Mouse (Mus musculus) urinary bladder, postnatal 4 days (tissue): ENCODE data around the gene Anapc16.

Experiments
- DNase-seq, 2 experiments: peaks; one replicate each; pipeline ENCODE4 v3.0.0; 2021 to 2022; ENCODE audit warnings: low spot score in 2 of 2

The Anapc16 gene

GRCm38 (mm10) chr10:59970450-59971062, 32.4 kb downstream of the Anapc16 start:
- DNase-seq = no peak

GRCm38 (mm10) chr10:59969821-59970449, 33.0 kb downstream of the Anapc16 start:
- peak in 1 of 2 experiments; percentile 67 for DNase-seq

DNA sequence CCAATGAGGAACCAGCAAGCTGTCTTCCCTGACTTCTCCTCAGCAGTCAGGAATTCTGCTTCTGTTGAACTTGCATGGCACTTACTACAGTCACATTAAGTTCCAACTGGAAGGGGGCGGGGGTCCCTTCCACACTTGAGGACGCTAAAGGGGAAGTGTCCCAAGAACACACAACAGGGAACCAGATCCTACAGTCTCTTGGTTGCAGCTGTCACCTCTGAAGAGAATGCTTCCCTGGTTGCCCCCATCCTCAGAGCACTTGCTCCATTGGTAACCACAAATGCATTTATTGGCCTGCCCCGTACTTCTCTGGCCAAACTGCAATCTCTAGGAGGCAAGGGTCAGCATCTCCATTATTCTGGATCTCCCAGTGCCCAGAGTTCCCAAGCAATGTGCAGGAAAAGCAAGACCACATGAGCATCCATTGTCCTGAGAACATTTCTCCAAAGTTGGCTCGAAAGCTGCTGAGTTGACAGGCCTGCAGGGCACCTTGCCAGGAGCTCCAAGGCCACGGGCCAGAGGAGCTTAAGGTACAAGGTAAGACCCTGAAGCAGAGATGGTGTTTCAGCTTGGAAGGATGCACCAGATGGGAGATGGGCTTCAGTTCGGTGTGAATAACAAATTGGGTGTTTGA, 35.5 kb downstream of the Anapc16 start:
- no peak for DNase-seq

GRCm38 (mm10) chr10:59966743-59967142, 36.2 kb downstream of the Anapc16 start:
- no peak for DNase-seq

DNA sequence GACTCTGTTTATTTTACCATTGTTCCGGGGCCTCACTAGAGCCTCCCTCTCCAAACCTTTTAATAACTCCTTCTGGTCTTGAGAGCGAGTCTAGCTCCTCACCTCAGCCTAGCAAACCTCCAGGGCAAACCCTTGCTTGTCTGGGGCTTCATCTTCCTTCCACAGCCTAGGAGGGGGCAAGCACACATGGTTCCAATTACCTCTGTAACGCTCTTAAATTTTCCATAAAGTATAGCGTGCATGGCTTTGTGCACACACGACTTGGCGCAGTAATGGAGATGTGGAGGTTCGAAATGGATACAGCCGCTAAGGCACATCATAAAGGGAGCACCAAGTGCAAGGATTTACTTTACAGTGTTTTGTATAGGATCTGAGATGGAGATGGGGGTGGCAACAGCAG, 37.1 kb downstream of the Anapc16 start:
- no peak for DNase-seq

GRCm38 (mm10) chr10:59965362-59965695, 37.6 kb downstream of the Anapc16 start:
- no peak for DNase-seq

- DNase-seq = no peak
These were observed 38.2 kb downstream of the Anapc16 start for GRCm38 (mm10) chr10:59964504-59965361.

DNA sequence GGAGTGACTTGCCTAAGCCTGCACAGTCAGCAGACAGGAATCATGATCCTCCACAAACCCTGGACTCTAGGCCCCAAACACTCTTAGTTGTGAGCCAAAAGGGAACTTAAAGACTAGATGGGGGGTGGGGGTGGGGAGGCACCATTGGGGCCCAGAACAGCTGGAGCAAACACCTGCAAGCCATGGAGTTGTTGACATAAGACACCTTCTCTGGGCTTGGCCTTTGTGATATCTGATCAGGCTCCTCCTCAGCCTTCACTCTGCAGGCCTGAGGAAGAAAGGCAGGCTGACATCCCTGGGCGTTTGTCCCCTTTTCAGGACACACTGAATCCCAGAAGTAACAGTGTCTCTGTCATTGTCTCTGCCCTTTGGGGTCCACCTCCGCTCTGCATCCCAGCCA, 39.3 kb downstream of the Anapc16 start:
- no peak for DNase-seq

GRCm38 (mm10) chr10:59959517-59959916, 43.4 kb downstream of the Anapc16 start:
- DNase-seq = no peak

DNA sequence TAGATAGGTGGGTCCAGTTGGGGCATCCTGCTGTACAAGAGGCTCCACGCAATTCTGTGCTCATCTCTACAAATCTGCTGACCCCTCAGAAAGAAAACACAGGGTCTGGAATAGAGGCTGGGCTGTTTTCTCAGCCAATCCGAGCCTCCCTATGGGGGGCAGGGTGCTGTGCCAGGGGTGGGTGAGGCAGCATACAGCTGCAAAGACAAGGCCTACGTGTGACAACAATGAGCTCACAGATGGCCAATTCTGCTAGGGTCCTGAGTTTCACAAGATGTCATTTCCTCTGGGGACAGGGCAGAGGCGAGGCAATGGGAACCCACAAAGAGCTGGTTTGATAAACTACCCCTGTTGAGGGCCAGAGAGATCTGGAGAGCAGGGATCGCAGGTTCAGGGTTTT, 44.5 kb downstream of the Anapc16 start:
- DNase-seq = no peak

- DNase-seq = no peak
These were observed 45.5 kb downstream of the Anapc16 start for GRCm38 (mm10) chr10:59957171-59958149.

- no peak for DNase-seq
These were observed 46.3 kb downstream of the Anapc16 start for GRCm38 (mm10) chr10:59956681-59957080.

- no peak for DNase-seq
These were observed 49.3 kb downstream of the Anapc16 start for GRCm38 (mm10) chr10:59953564-59954039.

DNA sequence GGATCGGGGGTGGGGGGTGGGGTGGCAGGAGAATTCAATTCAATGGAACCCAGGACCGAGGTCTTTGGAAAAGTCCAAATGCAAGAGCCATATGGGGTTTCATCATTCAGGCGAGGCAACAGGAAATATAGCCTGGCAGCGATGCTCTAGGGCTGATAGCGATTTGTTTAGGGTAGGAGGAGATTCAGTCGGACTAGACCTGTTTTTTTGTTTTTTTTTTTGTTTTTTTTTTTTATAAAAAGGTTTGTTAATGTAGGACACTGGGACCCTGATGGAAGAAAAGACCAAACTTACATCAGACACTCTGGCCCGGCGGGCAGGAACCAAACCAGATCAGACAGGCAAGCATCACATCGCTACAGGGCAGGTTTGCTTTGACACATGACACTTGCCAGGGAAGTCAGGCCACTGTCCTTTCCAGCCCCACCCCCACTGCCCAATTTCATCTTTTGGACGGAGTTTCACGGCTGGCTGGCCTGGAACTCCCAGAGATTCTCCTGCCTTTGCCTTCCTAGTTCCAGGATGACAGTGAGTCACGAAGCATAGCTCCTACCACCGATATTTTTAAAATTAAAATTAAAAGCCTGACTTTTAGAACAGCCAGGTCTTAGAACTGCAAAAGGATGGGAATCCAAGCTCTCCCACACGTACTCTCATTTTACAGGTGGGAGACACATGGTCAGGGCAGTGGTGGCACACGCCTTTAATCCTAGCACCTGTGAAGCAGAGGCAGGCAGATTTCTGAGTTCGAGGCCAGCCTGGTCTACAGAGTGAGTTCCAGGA, 50.0 kb downstream of the Anapc16 start:
- no peak for DNase-seq

DNA sequence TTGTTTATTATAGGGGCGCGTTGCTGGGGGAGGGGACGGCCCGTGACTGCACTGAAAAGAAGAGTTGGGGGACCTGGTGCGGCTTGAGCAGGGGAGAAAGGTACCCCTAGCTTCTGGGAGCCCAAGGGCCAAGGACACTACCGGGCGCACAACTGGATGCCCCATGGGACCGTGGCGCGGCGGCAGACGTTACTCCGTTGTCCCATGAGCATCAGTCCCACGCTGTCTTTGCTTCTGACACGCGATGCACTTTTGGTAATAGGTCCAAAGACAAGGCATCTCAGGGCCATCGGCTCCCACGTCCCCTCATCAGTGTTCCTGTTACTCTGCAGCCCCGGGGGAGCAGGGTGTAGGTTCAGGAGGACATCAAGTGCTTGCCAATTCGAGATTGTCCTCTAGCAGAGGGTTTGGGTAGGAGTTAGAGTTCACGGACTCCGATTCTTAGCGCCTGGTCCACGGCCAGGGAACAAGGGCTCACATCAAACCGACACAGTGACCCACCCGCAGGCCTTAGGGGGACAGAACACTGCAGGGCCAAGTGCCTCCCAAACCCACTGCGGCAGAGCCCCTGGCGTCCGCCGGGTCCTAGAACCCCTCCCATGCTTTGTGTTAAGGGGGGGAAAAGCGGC, 50.7 kb downstream of the Anapc16 start:
- DNase-seq = peak in 1 of 2 experiments; percentile 43

GRCm38 (mm10) chr10:59951211-59952151, 51.5 kb downstream of the Anapc16 start, which contains the start of gene Ddit4:
Gene Ddit4 (minus strand): TSS chr10:59951834.
- peak; percentile 100 for DNase-seq

- peak; percentile 74 for DNase-seq
These were observed 52.2 kb downstream of the Anapc16 start for GRCm38 (mm10) chr10:59950716-59951191.
